Mouse (Mus musculus) liver, embryonic 14.5 days (tissue): ENCODE results near the gene Sptbn1.

ENCODE experiments used
- CTCF ChIP-seq: IDR thresholded peaks from 2 replicates; pipeline ENCODE4 v1.5.1; 2016; ENCODE audit warnings: antibody characterized with exemption, low read depth, control low read depth
- EP300 ChIP-seq: IDR thresholded peaks from 2 replicates; pipeline ENCODE4 v1.6.1; 2016; ENCODE audit warnings: antibody characterized with exemption, low read depth

GRCm38 (mm10) chr11:30281096-30281495, 13.1 kb upstream of the Sptbn1 start:
- no peak for TF ChIP-seq CTCF
- TF ChIP-seq EP300 = no peak
